Comparison of ENCODE assay signal across 10 mouse cellular contexts in the genomic region with DNA sequence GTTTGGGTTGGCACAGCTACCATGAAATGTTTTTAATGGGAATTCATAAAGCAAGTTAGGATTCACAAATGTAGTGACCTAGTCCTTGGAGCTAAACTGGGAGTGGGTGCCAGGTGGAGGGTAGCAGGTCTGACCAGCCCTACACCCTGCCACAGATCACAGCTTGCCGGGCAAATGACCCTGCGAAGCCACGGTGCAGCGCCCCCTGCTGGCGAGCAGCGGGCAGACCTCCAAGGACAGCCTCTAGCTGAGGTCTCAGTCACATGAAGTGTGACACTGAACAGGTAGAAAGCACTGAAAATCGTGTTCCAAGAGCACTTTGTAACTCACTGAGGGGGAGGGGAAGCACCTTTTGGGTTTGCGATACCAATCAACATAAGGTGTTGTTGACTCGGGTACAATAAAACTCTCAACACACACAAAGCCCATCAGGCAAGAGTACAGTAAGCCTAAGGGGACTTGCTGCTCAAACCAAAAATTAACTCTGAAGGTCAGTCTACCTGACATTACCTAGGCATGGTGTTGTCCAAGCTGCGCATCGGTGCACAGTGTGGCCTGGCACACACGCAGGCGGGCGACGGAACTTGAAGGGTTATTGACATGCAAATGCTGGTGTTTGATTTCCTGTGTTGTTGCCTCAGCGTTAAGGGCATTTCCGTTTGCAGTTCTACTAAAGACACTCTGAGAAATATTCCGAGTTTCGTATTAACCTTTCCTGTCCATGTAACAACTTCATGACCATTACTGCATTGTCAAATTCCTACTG.
A peak's percentile ranks its signal among the peaks of the same experiment; 100 is the strongest.
DNase-seq lines count a peak whose midpoint lies in the region; ATAC-seq lines count a peak whose summit lies in the region.
"Had no signal": no experiment of that assay in that cellular context is flagged by ENCODE, and none has a peak within 500 bp of the region (broad histone marks: within the 10 kb centered on the region; RNA-seq: fewer than 3 reads in every experiment).

No protein-coding gene starts in this region.

- no peak for ATAC-seq in midbrain, embryonic 13.5 days
- no peak for ATAC-seq in activated CD4-positive, CD25-positive, alpha-beta regulatory T cell, adult 4 months
- ATAC-seq: Patski had no signal

- 70% methylated on average over 19 of the region's 19 CpGs for WGBS in midbrain, embryonic 10.5 days
- 69% methylated on average over 19 of the region's 19 CpGs for WGBS in midbrain, embryonic 13.5 days

- H3K4me1 ChIP-seq in midbrain, embryonic 10.5 days, result no peaks in the 10 kb centered on the region
- no peaks in the 10 kb centered on the region for H3K4me1 ChIP-seq in midbrain, embryonic 13.5 days (replicated peaks)
- H3K4me1 ChIP-seq: heart, embryonic 13.5 days had no signal

- peak; percentile 10 to 28 for DNase-seq in cerebellum, adult 18-20 months
- DNase-seq in cerebellum, adult 9-10 months, result no peak
- DNase-seq in midbrain, embryonic 10.5 days (ENCODE audit: low spot score), result peak; percentile 35
- DNase-seq in brain, adult 2 months (ENCODE audit: low read depth, low spot score), result peak; percentile 16
- DNase-seq in kidney, postnatal 10 days, result peak; percentile 66
- DNase-seq in retina, postnatal 1 day, result peak; percentile 41

- no peak overlapping the region for H3K4me3 ChIP-seq in midbrain, embryonic 10.5 days
- H3K4me3 ChIP-seq in midbrain, embryonic 13.5 days (replicated peaks), result no peak overlapping the region
- H3K4me3 ChIP-seq: heart, embryonic 13.5 days had no signal

- H3K27me3 ChIP-seq in midbrain, embryonic 10.5 days (ENCODE audit: low read depth, poor library complexity, severe bottlenecking), result no peaks in the 10 kb centered on the region
- H3K27me3 ChIP-seq in midbrain, embryonic 13.5 days, result no peaks in the 10 kb centered on the region
- H3K27me3 ChIP-seq: Patski had no signal

- no peaks in the 10 kb centered on the region for H3K36me3 ChIP-seq in midbrain, embryonic 10.5 days
- H3K36me3 ChIP-seq in midbrain, embryonic 13.5 days, result no peaks in the 10 kb centered on the region

- no peaks in the 10 kb centered on the region for H3K9me3 ChIP-seq in midbrain, embryonic 10.5 days (replicated peaks)
- H3K9me3 ChIP-seq in midbrain, embryonic 13.5 days, result no peaks in the 10 kb centered on the region
- H3K9me3 ChIP-seq: heart, embryonic 13.5 days had no signal

- no peak overlapping the region for H3K4me2 ChIP-seq in midbrain, embryonic 13.5 days (replicated peaks)
- H3K4me2 ChIP-seq: heart, embryonic 13.5 days had no signal

- H3K27ac ChIP-seq in midbrain, embryonic 10.5 days (replicated peaks), result no peak overlapping the region
- H3K27ac ChIP-seq in midbrain, embryonic 13.5 days, result no peak overlapping the region
- H3K27ac ChIP-seq: heart, embryonic 13.5 days had no signal

- H3K9ac ChIP-seq in midbrain, embryonic 13.5 days (replicated peaks), result no peak overlapping the region
- H3K9ac ChIP-seq: heart, embryonic 13.5 days had no signal
